Mouse (Mus musculus): ENCODE results near the gene Hax1. TPM values are rescaled to one million over a fixed set of nuclear protein-coding genes. Genes with fewer than 3 reads are reported as not detected.

Hax1 gene
- total and polyA plus RNA-seq, 2 experiments = 70.2 to 86.1 TPM

- no peaks in the 10 kb centered on the region for H3K27me3 ChIP-seq (ENCODE audit: control insufficient read depth, insufficient read depth, low read length)
- no peak overlapping the region for H3K4me3 ChIP-seq (ENCODE audit: insufficient read depth, low read depth, low read length)
- WGBS = 85% methylated on average over 4 of the region's 4 CpGs
- H3K9ac ChIP-seq (ENCODE audit: low read depth, low read length) = no peak overlapping the region
- peak overlapping the region; percentile 93; the same call in 1 of the 2 replicates for H3K27ac ChIP-seq (replicated peaks; ENCODE audit: insufficient read depth, low read depth, low read length)
- peaks cover 8% of the 10 kb centered on the region for H3K4me1 ChIP-seq (ENCODE audit: control insufficient read depth, insufficient read depth, low read length)
- DNase-seq (ENCODE audit: extremely low read depth, low read depth, low spot score) = peak; percentile 29
- peaks cover 29% of the 10 kb centered on the region for H3K36me3 ChIP-seq (ENCODE audit: control insufficient read depth, insufficient read depth, low read length)
- H3K79me2 ChIP-seq (ENCODE audit: control insufficient read depth, insufficient read depth, low read length) = no peaks in the 10 kb centered on the region
- TF ChIP-seq CTCF (IDR thresholded peaks at IDR 0.05; ENCODE audit: low read depth, low read length) (no peak), POLR2A (IDR thresholded peaks at IDR 0.05; ENCODE audit: extremely low read depth, insufficient read depth, low read length) (no peak)
These were observed 1.2 kb upstream of the Hax1 start for GRCm38 (mm10) chr3:89999830-90000229.

GRCm38 (mm10) chr3:89999090-89999489, 510 bp upstream of the Hax1 start:
- H3K4me3 ChIP-seq (ENCODE audit: insufficient read depth, low read depth, low read length) = peak overlapping the region; percentile 74
- TF ChIP-seq POLR2A (IDR thresholded peaks at IDR 0.05; ENCODE audit: extremely low read depth, insufficient read depth, low read length) (no peak), CTCF (IDR thresholded peaks at IDR 0.05; ENCODE audit: low read depth, low read length) (no peak)
- no peaks in the 10 kb centered on the region for H3K27me3 ChIP-seq (ENCODE audit: control insufficient read depth, insufficient read depth, low read length)
- peaks cover 6% of the 10 kb centered on the region for H3K4me1 ChIP-seq (ENCODE audit: control insufficient read depth, insufficient read depth, low read length)
- no peak for DNase-seq (ENCODE audit: extremely low read depth, low read depth, low spot score)
- 15% methylated on average over 8 of the region's 8 CpGs for WGBS
- peak overlapping the region; percentile 93 for H3K27ac ChIP-seq (replicated peaks; ENCODE audit: insufficient read depth, low read depth, low read length)
- peaks cover 32% of the 10 kb centered on the region for H3K36me3 ChIP-seq (ENCODE audit: control insufficient read depth, insufficient read depth, low read length)
- H3K9ac ChIP-seq (ENCODE audit: low read depth, low read length) = peak overlapping the region; percentile 89
- H3K79me2 ChIP-seq (ENCODE audit: control insufficient read depth, insufficient read depth, low read length) = no peaks in the 10 kb centered on the region

GRCm38 (mm10) chr3:89997791-89998495, 637 bp downstream of the Hax1 start:
- peak; percentile 75 for DNase-seq (ENCODE audit: extremely low read depth, low read depth, low spot score)
- peaks cover 30% of the 10 kb centered on the region for H3K36me3 ChIP-seq (ENCODE audit: control insufficient read depth, insufficient read depth, low read length)
- 5% methylated on average over 23 of the region's 23 CpGs for WGBS

GRCm38 (mm10) chr3:89994807-89995515, 3.6 kb downstream of the Hax1 start:
- Histone ChIP-seq H3K79me2 (ENCODE audit: control insufficient read depth, insufficient read depth, low read length) (no peaks in the 10 kb centered on the region), H3K9ac (ENCODE audit: low read depth, low read length) (no peak overlapping the region), H3K4me3 (ENCODE audit: insufficient read depth, low read depth, low read length) (no peak overlapping the region), H3K4me1 (ENCODE audit: control insufficient read depth, insufficient read depth, low read length) (peaks cover 6% of the 10 kb centered on the region), H3K27me3 (ENCODE audit: control insufficient read depth, insufficient read depth, low read length) (no peaks in the 10 kb centered on the region), H3K27ac (replicated peaks; ENCODE audit: insufficient read depth, low read depth, low read length) (no peak overlapping the region), H3K36me3 (ENCODE audit: control insufficient read depth, insufficient read depth, low read length) (peaks cover 16% of the 10 kb centered on the region)
- WGBS = 70% methylated on average over 5 of the region's 5 CpGs
- TF ChIP-seq CTCF (IDR thresholded peaks at IDR 0.05; ENCODE audit: low read depth, low read length) (no peak), POLR2A (IDR thresholded peaks at IDR 0.05; ENCODE audit: extremely low read depth, insufficient read depth, low read length) (no peak)
- DNase-seq (ENCODE audit: extremely low read depth, low read depth, low spot score) = no peak

More at GRCm38 (mm10) chr3:89997791-89998495, 637 bp downstream of the Hax1 start:
- Histone ChIP-seq H3K4me1 (ENCODE audit: control insufficient read depth, insufficient read depth, low read length) (peaks cover 6% of the 10 kb centered on the region), H3K79me2 (ENCODE audit: control insufficient read depth, insufficient read depth, low read length) (no peaks in the 10 kb centered on the region), H3K27me3 (ENCODE audit: control insufficient read depth, insufficient read depth, low read length) (no peaks in the 10 kb centered on the region), H3K27ac (replicated peaks; ENCODE audit: insufficient read depth, low read depth, low read length) (peak overlapping the region; percentile 83), H3K9ac (ENCODE audit: low read depth, low read length) (peak overlapping the region; percentile 62), H3K4me3 (ENCODE audit: insufficient read depth, low read depth, low read length) (peak overlapping the region; percentile 74)
- TF ChIP-seq POLR2A (IDR thresholded peaks at IDR 0.05; ENCODE audit: extremely low read depth, insufficient read depth, low read length) (no peak), CTCF (IDR thresholded peaks at IDR 0.05; ENCODE audit: low read depth, low read length) (no peak)

- Histone ChIP-seq H3K4me1 (ENCODE audit: control insufficient read depth, insufficient read depth, low read length) (no peaks in the 10 kb centered on the region), H3K4me3 (ENCODE audit: insufficient read depth, low read depth, low read length) (no peak overlapping the region), H3K27ac (replicated peaks; ENCODE audit: insufficient read depth, low read depth, low read length) (no peak overlapping the region), H3K9ac (ENCODE audit: low read depth, low read length) (no peak overlapping the region), H3K36me3 (ENCODE audit: control insufficient read depth, insufficient read depth, low read length) (no peaks in the 10 kb centered on the region; the same call in 1 of the 2 replicates), H3K27me3 (ENCODE audit: control insufficient read depth, insufficient read depth, low read length) (no peaks in the 10 kb centered on the region), H3K79me2 (ENCODE audit: control insufficient read depth, insufficient read depth, low read length) (no peaks in the 10 kb centered on the region)
- TF ChIP-seq POLR2A (IDR thresholded peaks at IDR 0.05; ENCODE audit: extremely low read depth, insufficient read depth, low read length) (no peak), CTCF (IDR thresholded peaks at IDR 0.05; ENCODE audit: low read depth, low read length) (no peak)
- DNase-seq (ENCODE audit: extremely low read depth, low read depth, low spot score) = no peak
- WGBS = 88% methylated on average over 4 of the region's 4 CpGs
These were observed 10.8 kb downstream of the Hax1 start for GRCm38 (mm10) chr3:89987822-89988221.

Measured in liver, adult 2 months (tissue).